Mouse (Mus musculus) urinary bladder, postnatal 36 days (tissue): ENCODE results near the gene Bpi.
A peak's percentile ranks its signal among the peaks of the same experiment; 100 is the strongest.

ENCODE experiments used
- DNase-seq, 2 experiments: peaks; one replicate each; pipeline ENCODE4 v3.0.0; 2022; ENCODE audit warnings: low spot score in 2 of 2, mixed read lengths in 1 of 2

Bpi gene

DNA sequence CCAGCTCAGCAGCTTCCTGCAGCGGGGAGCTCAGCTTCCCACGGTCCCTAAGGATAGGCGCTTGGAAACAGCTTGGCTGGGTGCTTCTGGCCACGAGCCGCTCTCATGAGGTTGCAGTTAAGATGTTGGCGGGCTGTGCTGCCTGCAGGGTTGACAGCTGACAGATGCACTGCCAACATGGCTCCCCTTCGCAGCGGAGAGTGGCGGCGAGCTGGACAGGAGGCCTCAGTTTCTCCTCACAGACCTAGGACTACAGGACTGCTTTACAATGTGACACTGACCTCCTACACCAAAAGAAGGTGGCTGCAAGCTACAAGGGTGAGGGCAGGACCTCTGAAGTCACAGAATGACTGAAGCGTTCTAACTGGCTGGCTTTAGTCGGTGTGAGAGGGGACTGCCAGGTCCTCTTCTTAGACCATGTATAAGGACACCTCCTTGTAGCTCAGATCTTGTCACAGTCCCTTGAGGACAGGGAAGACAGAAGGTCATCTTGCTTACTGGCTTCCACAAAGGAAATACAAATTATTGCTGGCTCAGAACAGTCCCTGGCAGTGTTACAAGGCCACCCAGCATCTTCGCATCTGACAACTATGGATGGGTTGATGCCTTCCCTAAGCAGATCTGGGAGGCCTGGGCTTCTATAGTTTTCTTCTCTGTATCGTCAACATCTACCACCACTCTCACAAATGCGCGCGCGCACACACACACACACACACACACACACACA lies 15.6 kb upstream of the Bpi start:
- DNase-seq, result no peak

DNA sequence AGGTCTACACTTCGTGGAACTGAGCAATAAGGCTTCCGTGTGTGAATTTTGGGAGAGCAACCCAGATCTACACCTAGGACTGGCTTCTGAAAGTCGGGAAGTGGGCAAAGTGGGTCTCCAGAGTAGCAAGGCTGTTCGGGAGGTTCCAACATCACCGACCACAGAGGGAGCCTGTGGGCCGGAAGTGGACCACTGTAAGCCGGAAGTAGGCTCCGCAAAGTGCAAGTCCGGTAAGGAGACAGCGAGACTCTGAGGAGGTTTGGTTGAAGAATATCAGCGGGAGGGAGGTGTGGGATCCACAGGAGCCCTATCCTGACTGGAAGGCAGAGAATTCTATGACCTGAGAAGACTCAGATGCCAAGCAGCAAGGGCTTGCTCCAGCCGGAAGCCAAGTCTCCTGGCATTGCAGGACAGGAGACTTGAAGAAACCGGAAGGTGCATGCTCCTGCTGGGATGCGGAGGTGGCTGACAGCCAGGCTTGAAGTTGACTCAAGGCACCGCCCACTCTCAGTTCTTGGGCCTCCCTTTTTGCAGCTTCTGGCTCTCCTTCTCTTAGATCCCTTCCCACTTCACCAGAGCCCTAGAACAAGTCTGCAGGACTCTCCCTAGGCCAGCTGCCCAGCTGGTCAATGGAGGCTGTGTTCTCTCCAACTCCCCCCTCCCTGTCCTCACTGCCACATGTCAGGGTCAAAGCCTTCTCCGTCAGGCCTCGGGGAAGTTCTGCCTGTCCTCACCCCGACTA lies 14.6 kb upstream of the Bpi start:
- no peak for DNase-seq

DNA sequence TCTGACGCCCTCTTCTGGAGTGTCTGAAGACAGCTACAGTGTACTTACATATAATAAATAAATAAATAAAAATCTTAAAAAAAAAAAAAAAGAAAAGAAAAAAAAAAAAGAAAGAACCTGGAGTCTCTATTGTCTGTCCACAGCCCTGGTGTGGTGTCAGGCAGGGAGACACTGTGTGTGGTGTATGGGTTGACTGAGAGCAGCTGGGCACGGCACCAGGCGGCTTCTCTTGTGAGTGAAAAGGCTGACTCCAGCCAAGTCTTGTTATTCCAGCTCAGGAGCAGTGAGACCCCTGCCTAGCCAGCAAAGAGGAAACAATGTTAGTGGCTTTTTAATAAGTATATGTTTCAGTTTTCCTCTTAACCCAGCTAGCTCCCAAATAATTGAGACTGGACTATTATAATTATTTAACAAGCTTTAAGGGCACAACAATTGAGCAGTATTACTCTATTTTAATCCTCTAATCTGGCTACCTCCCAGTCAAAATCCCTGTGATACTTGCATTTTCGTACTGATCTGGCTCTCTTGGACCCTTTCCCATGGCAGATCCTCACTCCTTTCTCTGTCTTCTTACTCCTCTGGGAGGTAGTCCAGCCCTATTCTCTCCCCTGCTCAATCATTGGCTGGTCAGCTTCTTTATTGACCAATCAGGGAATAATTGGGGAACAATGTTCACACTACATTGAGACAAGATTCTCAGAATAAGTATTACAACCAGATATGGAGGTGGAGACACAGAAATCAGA lies 12.6 kb upstream of the Bpi start:
- DNase-seq, result no peak

DNA sequence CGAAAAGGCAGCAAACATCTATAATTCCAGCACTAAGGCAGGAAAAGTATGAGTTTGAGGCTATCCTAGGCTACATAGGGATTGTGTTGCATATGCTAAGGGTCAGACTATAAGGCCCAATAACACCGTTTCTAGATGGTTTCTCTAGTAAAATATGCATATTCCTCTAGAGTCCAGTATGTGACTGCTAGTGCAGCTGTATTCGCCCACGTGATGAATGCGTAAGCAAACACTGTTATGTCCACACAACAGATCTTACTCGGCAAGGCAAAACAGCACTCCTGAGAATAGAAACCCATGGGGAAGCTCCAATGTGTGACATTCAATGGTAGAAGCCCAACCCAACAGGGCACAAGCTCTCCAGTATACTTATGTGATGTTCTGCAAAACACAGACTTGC lies 10.0 kb upstream of the Bpi start:
- DNase-seq, result no peak

DNA sequence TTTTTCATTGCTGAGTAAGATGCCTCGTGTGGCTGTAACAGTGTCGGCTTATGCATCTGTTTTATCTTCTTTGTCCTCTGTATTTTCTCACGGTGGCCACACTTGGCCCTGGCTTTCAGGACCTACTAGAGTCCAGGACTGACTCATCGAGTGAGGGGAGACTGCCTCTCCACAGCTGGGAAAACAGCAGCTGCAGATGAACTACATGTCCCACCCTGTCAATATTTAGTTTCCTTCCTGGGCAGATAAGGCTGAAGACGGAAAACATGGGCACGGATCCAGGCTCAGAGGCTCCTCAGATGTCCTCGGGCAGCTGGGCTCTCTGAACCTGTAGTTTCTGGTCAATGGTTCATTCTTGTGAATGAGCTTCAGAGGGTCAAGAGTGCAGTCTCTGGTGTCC lies 9.6 kb upstream of the Bpi start:
- DNase-seq, result no peak

DNA sequence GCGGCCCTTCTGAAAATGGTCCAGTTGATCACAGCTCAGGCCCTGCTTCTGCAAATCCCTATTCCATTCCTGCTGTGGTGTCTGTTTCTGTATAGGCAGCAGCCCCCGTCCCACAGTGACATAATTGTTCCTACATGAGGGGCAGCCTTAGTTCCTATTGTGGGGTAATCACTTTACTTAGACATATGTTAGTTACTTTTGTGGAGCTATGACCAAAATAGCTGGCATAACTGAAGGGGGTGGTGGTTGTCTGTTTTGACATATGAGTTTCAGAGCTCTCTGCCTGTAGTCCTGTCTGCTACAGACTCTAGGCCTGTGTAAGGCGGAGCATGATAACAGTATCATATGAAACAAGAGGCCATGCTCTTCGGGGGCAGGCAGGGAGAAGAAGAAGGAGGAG lies 7.3 kb upstream of the Bpi start:
- DNase-seq, result no peak

DNA sequence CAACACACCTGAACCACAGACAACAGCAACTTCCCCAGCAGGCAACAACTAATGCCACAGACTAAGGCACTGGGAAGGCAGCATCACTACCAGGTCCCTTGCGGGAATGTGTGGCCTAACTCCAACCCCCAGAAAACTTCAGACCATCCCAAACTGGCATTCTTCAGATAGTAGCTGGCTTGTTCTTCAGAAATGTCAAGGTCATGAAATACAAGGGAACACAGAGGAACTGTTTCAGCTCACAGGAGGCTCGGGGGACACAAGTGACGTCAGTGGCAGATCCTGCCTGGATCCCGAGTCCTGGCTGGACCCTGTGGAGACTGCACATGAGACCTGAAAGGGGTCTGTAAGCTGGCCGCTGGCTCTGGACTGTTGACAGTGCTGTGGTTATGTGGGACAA lies 4.1 kb upstream of the Bpi start:
- DNase-seq, result no peak

DNA sequence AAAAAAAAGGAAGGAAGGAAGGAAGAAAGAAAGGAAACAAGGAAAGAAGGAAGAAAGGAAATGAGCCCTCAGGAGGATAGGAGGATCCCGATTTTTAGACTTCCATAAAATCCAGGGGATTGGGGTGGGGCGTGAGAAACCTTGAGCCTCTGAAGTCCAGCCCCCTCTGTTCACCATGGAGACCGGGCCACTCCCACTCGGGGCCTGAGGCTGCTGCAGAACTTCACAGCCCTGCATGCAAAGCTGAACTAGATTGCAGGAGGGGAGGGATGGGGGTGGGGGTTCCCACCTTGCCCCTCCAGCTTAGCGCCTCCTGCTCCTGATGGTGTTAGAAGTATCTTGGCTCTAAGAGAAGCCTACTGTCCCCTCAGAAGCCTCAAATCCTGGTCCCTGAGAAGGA lies 1.0 kb upstream of the Bpi start:
- no peak for DNase-seq

DNA sequence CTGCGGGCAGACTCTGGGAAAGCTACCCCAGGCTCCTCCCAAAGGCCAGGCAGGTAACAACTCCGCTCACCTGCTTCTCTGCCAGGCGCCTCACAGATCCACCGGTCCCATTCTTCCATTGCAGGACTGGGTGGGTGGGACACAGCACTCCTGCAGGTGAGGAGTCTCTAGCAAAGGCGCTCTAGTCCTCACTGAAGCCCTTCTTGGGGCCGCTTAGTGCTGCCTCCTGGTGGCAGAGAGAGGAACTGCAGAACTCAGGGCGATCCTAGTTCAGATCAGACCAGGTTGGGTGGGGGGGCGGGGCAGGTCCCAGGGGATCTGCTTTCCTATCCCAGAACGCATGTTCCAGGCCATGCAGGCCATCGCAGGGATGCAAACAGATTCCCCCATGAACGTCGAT lies 887 bp downstream of the Bpi start:
- DNase-seq, result peak; percentile 38 to 46

DNA sequence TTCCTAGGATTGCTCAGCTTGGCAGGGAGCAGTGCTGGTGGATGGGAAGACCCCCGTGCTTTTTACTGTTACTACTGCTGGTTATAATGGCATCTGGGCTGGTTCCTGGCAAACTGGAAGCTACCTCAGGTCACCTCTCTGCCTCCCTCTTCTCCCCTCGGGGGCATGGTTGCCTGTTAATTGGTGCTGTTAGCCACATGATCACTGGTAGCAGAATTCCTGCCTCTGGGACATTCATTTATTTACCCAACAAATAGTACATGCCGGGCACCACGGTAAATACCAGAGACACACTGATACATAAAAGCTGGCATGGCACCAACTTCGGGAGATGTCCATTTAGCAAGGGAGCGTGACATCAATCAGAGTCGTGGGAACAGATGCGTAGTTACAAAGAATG lies 1.6 kb downstream of the Bpi start:
- DNase-seq, result no peak

DNA sequence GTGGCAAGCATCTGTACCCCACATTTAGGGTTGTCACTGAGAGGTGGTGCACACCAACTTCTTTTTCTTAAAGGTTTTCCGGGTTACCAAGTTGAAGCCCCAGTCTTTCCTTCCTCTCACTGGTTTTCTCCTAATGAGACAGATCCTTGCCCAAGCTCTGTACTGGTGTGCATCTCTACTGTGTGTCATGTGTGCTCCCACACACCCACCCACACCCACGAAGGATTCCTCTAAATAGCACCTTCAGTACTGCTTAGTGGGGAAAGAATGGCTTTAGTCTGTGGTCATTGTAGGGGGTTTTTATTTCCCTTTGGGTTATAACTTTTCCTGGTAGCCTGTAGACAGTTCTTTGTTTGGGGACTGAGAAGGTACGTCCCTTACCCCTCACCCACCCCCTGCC lies 7.0 kb downstream of the Bpi start:
- DNase-seq, result no peak

DNA sequence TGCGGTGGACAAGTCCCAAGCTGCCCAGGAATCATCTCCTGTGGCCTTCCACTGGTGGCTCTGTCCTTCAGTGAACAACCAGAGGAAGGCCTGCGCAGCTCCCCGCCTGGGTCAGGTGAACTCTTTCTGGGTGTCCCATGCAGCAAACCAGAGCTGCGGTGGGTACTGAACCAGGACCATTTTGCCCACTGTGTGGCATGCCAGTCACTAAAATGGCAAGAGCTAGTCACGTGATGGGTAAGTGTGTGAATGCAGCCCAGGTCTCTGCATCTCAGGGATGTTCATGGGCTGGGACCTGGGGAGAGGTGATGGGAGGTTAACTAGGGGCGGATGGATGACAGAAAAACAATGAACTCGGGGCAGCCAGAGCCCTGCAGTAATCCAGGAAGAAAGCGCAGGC lies 12.1 kb downstream of the Bpi start:
- DNase-seq, result no peak

DNA sequence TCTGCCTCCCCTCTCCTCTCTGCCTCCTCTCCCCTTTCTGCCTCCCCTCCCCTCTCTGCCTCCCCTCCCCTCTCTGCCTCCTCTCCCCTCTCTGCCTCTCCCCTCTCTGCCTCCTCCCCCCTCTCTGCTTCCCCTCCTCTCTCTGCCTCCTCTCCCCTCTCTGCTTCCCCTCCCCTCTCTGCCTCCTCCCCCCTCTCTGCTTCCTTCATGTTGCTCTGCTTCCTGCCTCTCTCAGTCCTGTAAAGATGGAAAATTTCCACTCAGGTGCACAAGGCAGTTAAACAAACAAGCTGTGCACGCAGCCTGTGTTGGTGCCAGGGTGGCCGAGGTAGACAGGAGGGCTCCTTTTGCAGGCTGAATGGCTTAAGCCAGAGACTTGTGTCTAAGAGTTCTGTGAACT lies 15.8 kb downstream of the Bpi start:
- DNase-seq, result no peak

DNA sequence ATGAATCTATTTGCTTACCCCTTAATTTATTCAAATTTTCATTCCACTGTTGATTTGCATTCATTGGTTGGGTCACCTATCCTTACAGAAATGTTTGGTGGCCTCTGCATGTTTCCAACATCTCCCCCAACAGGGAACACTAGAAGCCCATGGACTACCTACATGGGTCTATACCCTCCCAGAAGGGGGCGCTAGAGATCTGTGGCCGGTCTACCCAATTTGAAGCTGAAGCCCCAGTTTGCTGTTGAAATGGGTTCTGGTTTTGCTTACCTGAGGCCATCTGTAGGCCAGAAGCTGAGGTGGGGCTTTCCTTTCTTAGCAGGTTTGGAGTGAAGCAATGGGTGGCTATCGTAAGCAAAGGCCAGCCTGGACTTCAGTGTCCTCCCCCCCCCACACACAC lies 17.5 kb downstream of the Bpi start:
- DNase-seq, result no peak

DNA sequence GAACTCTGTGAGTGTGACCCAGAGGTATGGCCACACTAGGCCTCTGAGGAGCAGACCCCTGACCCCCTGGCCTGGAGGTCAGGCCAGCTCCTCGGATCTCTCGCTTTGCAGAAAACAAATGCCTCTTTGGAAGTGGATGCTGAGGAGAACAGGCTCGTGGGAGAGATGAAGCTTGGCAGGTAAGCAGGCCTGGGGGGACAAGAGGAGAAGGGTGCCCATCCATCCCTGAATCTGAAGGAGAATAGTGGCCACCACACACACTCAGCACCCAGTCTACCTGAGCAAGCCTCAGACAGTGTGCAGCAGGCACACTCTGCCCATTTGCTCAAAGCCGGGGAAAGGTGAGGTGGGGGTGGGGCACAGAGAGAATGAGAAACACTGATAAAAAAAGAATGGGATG lies 17.9 kb downstream of the Bpi start:
- DNase-seq, result no peak

DNA sequence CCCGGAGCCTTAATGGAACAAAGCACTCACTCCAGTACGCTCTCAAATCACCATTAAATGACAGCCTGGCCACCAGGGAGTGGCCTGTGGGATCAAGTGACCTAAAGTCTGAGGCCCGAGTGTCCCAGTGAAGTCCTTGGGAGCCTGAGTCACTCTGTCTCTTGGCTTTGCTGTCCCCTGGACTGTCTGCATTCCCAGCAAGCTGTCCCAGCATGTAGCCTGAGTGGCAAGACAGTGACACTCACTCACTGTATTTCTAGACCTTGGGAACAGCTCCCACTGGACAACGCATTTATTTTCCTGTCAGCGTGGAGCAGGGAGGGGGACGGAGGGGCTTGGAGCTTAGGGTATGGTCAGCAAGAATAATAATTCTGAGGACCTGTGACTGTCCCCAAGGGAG lies 18.6 kb downstream of the Bpi start:
- DNase-seq, result no peak

DNA sequence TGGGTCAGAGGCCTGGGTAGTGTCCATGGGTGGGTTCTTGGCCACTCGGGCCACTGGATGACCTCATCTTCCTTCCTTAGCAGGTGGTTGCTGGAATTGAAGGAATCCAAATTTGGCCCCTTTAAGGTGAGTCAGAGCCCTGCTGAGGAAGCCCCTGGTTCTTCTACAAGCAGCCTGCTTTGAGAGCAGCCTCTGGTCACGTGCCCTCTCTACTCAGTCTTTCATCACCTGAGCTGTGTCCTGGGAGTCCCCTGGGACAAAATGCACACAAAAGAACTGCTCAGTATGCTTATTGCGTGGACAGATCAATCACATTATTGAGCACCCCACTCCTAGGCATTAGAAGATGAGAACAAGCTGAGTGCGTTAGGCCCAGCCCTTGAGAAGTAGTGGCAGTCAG lies 19.0 kb downstream of the Bpi start:
- no peak for DNase-seq

DNA sequence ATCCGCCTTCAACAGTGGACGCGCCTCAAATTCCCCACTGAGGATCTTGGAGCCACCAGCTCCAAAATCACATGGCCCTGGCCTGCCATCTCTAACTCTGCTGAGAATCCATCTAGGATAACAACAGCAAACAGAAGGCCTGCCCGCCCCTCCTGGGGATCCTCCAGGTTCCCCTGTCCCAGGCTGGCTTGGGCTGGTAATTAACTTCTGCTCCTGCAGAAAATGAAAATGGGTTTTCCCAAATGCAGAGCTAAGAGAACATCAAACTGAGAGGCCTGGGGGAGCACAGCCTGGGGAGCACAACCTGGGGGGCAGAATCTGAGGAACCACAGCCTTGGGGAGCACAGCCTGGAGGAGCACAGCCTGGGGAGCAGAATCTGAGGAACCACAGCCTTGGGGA lies 21.8 kb downstream of the Bpi start:
- no peak for DNase-seq

DNA sequence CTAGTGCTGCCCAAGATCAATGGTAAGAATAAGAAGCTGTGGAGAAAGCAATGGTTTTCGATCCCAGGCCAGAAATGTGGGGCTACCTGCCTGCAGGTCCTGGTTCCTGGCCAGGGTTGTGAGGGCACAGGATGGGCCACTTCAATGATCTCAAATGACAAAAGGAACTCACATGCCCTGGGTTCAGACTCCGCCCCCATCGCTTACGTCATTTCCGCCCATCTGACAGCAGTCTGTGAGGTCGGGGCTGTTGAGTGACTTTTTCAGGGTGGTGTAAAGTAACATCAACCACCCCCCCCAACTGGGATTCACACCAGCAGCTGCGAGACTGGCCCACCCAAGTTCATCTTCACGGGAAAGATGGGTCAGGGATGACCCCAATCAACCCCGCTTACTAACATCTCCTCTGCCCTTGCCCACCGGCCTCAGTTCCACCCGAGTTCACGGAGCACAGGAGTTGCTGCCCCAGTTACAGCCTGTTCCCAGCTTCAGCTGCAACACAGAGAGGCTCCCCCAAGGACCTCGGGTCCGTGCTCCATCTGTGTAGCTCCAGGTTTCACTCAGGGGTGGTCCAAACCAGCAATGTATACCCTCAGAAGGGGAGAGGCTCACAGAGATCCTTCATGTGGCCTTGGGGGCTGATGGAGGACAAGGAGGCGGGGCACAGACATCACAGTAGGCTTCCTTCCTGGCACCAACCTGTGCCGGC lies 23.8 kb downstream of the Bpi start:
- DNase-seq, result no peak

DNA sequence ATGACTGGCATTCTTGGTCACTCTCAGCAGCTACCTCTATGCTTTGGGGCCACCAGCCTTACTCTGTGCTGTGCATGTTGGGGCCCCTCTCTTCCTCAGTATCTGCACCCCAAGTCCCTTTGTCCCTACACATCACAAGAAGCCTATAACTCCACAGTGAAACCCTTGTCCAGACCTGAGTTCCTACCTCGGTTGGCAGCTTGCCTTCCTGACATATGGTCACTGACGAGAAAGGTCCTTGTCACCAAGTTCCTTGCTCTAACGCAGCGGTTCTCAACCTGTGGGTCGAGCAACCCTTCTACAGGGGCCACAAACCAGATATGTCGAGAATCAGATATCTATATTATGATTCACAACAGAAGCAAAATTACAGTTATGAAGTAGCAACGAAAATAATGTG lies 25.2 kb downstream of the Bpi start:
- no peak for DNase-seq

DNA sequence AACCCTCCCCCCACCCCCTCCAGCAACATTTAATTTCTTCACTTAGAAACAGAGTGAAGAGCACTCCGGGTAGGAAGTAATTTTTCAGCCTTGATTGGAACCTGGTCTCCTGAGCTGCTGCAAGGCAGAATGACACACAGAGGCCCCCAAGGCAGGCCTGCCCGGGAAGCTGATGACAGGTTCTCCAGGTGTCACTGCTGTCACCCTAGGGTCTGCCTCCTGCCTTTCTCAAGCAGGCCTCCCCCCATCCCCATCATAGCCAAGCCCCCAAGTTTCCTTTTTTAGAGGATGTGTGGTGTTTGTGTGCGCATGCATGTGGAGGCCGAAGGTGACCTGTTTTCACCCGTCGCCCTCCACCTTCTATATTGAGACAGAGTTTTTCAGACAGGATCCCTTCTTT lies 25.9 kb downstream of the Bpi start:
- no peak for DNase-seq

DNA sequence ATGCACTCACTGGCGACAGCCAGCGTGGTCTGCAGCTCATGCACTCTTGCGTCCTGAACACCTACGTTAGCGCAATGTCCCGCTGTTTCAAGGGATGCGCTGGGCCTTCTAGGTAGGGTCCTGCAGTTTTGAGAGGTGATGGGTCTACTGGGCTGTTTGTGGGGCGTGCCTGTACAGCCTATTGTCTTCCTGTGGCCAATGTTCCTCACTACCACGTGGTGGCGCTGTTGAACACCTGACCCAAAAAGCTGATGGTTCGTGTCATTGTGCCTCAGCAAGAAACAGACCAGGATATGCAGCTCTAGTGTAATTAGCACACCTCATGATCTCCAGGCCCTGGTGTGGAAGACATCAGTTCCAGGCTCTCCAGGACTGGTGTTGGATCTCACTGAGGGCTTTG lies 26.7 kb downstream of the Bpi start:
- DNase-seq, result peak; percentile 32 to 51
